Mouse (Mus musculus): ENCODE data around the gene Fbxl2. TPM values are rescaled to one million over a fixed set of nuclear protein-coding genes. Genes with fewer than 3 reads are reported as not detected.

Fbxl2 gene
- polyA plus RNA-seq, 1 experiment = 13.8 TPM

DNA sequence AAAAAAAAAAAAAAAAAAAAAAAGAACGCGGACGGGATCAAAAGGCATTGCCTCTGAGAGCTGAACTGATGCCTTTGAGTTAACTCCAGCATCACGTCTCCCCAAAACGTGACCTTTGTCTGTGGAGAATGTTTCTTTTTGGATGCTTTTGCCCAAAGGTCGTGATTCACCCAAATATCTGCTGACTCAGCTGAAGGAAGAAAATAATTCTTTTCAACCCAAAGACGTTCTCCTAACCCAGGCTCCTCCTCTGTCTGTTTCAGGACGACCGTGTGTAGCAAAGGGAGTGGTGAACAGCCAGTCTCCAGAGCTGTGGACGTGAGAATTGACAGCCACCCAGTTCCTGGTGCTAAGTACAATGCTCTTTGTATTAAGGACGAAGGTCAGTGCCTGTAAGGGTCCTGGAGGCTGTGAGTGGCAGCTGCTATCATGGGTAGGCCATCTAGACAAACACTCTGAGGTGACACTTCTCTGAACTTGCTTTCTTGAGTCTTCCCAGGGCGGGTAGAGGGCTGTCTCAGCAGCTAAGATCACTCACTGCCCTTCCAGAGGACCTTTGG is 22.6 kb upstream of the Fbxl2 start:
- Histone ChIP-seq H3K4me1 (ENCODE audit: control insufficient read depth, insufficient read depth, low read length) (no peaks in the 10 kb centered on the region), H3K27ac (ENCODE audit: control insufficient read depth, insufficient read depth, low read depth, low read length, poor library complexity) (no peak overlapping the region), H3K4me3 (replicated peaks; ENCODE audit: control insufficient read depth, low read depth, low read length) (no peak overlapping the region)
- 69% methylated on average over 12 of the region's 12 CpGs for WGBS
- TF ChIP-seq CTCF (IDR thresholded peaks at IDR 0.05; ENCODE audit: control insufficient read depth, insufficient read depth, low read length) (no peak), POLR2A (IDR thresholded peaks at IDR 0.05; ENCODE audit: borderline replicate concordance, control insufficient read depth, low read depth, low read length) (no peak)

DNA sequence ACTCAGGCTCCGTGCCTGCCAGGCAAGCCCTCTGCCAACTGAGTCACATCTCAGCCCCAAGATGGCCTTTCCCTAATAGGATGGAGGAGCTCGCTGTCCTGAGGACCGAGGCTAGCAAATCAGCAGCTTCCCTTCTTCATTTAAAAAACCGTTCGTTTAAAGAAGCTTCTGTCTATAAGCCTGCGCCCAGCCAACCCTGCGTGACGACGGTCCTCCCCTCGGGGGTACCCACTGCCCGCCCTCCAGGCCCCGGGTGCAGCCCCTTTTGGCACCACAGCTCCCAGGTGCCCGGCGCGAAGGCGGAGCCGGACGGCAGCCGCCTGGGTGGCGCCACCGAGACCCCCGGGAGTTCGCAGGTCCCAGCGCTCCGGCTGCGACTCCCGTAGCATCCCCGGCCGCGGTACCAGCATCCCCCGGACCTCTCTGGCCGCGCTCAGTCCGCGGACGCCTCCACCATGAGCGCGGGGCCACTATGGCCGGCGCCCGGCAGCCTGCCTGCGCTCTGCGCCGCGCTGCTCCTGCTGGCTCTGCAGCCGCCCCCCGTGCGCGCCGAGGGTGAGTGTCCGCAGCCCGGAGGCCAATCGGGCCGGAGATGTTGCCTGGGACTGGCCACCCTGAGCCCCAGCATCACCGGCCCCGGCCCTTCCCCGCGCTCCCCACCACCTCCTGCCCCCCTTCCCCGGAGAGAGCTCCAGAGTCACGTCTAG is 11.3 kb upstream of the Fbxl2 start, which contains the start of gene Susd5:
TSS of gene Susd5 (plus strand) at position 51 of the 707 bp plus-strand sequence.
- 1% methylated on average over 56 of the region's 60 CpGs for WGBS
- Histone ChIP-seq H3K27ac (ENCODE audit: control insufficient read depth, insufficient read depth, low read depth, low read length, poor library complexity) (no peak within 1 kb of the TSS), H3K4me1 (ENCODE audit: control insufficient read depth, insufficient read depth, low read length) (no peaks in the 10 kb centered on the region), H3K4me3 (replicated peaks; ENCODE audit: control insufficient read depth, low read depth, low read length) (no peak within 1 kb of the TSS)
- TF ChIP-seq CTCF (IDR thresholded peaks at IDR 0.05; ENCODE audit: control insufficient read depth, insufficient read depth, low read length) (no peak), POLR2A (IDR thresholded peaks at IDR 0.05; ENCODE audit: borderline replicate concordance, control insufficient read depth, low read depth, low read length) (no peak)

GRCm38 (mm10) chr9:114052866-114053265 is 6.9 kb upstream of the Fbxl2 start:
- TF ChIP-seq CTCF (IDR thresholded peaks at IDR 0.05; ENCODE audit: control insufficient read depth, insufficient read depth, low read length) = no peak
- TF ChIP-seq POLR2A (IDR thresholded peaks at IDR 0.05; ENCODE audit: borderline replicate concordance, control insufficient read depth, low read depth, low read length) = no peak
- Histone ChIP-seq H3K4me1 (ENCODE audit: control insufficient read depth, insufficient read depth, low read length) (no peaks in the 10 kb centered on the region; the same call in 1 of the 2 replicates), H3K4me3 (replicated peaks; ENCODE audit: control insufficient read depth, low read depth, low read length) (no peak overlapping the region), H3K27ac (ENCODE audit: control insufficient read depth, insufficient read depth, low read depth, low read length, poor library complexity) (no peak overlapping the region)
- WGBS = 58% methylated on average over 6 of the region's 6 CpGs

DNA sequence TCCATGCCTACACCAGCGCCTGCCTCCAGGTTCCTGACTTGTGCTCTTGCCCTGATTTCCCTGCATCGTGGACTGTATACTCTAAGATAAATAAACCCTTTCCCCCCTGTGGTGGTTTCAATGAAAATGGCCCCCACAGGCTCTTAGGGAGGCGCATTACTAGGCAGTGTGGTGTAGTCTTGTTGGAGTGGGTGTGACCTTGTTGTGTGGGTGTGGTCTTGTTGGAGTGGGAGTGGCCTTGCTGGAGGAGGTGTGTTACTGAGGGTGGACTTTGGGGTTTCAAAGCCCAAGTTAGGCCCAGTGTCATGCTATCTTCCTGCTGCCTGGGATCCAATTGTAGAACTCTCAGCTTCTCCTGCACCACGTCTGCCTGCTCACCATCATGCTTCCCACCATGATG is 6.0 kb upstream of the Fbxl2 start:
- Histone ChIP-seq H3K27ac (ENCODE audit: control insufficient read depth, insufficient read depth, low read depth, low read length, poor library complexity) (no peak overlapping the region), H3K4me1 (ENCODE audit: control insufficient read depth, insufficient read depth, low read length) (no peaks in the 10 kb centered on the region; the same call in 1 of the 2 replicates), H3K4me3 (replicated peaks; ENCODE audit: control insufficient read depth, low read depth, low read length) (no peak overlapping the region)
- TF ChIP-seq CTCF (IDR thresholded peaks at IDR 0.05; ENCODE audit: control insufficient read depth, insufficient read depth, low read length) = no peak
- no peak for TF ChIP-seq POLR2A (IDR thresholded peaks at IDR 0.05; ENCODE audit: borderline replicate concordance, control insufficient read depth, low read depth, low read length)
- WGBS = 74% methylated on average over 4 of the region's 4 CpGs

GRCm38 (mm10) chr9:114050778-114051177 is 4.8 kb upstream of the Fbxl2 start:
- 79% methylated on average over 16 of the region's 16 CpGs for WGBS
- Histone ChIP-seq H3K27ac (ENCODE audit: control insufficient read depth, insufficient read depth, low read depth, low read length, poor library complexity) (no peak overlapping the region), H3K4me1 (ENCODE audit: control insufficient read depth, insufficient read depth, low read length) (no peaks in the 10 kb centered on the region; the same call in 1 of the 2 replicates), H3K4me3 (replicated peaks; ENCODE audit: control insufficient read depth, low read depth, low read length) (peak overlapping the region; percentile 26)
- no peak for TF ChIP-seq CTCF (IDR thresholded peaks at IDR 0.05; ENCODE audit: control insufficient read depth, insufficient read depth, low read length)
- no peak for TF ChIP-seq POLR2A (IDR thresholded peaks at IDR 0.05; ENCODE audit: borderline replicate concordance, control insufficient read depth, low read depth, low read length)

DNA sequence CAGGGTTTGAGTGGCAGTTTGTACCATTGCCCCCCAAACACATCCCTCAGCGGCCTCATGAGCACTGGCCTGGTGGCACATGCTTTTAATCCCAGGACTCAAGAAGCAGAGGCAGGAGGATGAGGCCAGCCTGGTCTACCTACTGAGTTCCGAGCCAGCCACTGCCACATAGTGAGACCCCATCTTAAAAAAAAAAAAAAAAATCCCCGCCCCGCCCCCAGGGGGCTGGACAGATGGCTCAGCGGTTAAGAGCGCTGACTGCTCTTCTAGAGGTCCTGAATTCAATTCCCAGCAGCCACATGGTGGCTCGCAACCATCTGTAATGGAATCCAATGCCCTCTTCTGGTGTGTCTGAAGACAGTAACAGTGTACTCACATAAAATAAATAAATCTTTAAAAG is 4.1 kb upstream of the Fbxl2 start:
- 74% methylated on average over 7 of the region's 7 CpGs for WGBS
- no peak overlapping the region for H3K27ac ChIP-seq (ENCODE audit: control insufficient read depth, insufficient read depth, low read depth, low read length, poor library complexity)
- H3K4me1 ChIP-seq (ENCODE audit: control insufficient read depth, insufficient read depth, low read length) = no peaks in the 10 kb centered on the region; the same call in 1 of the 2 replicates
- TF ChIP-seq CTCF (IDR thresholded peaks at IDR 0.05; ENCODE audit: control insufficient read depth, insufficient read depth, low read length) = no peak
- no peak for TF ChIP-seq POLR2A (IDR thresholded peaks at IDR 0.05; ENCODE audit: borderline replicate concordance, control insufficient read depth, low read depth, low read length)
- no peak overlapping the region for H3K4me3 ChIP-seq (replicated peaks; ENCODE audit: control insufficient read depth, low read depth, low read length)

- H3K4me3 ChIP-seq (replicated peaks; ENCODE audit: control insufficient read depth, low read depth, low read length) = no peak overlapping the region
- no peaks in the 10 kb centered on the region; the same call in 1 of the 2 replicates for H3K4me1 ChIP-seq (ENCODE audit: control insufficient read depth, insufficient read depth, low read length)
- no peak overlapping the region for H3K27ac ChIP-seq (ENCODE audit: control insufficient read depth, insufficient read depth, low read depth, low read length, poor library complexity)
- 79% methylated on average over 7 of the region's 7 CpGs for whole genome bisulfite sequencing
- TF ChIP-seq CTCF (IDR thresholded peaks at IDR 0.05; ENCODE audit: control insufficient read depth, insufficient read depth, low read length) (no peak), POLR2A (IDR thresholded peaks at IDR 0.05; ENCODE audit: borderline replicate concordance, control insufficient read depth, low read depth, low read length) (no peak)
Observed at GRCm38 (mm10) chr9:114046676-114047075, 685 bp upstream of the Fbxl2 start.

GRCm38 (mm10) chr9:114044446-114044845 is 1.5 kb downstream of the Fbxl2 start:
- Histone ChIP-seq H3K4me3 (replicated peaks; ENCODE audit: control insufficient read depth, low read depth, low read length) (no peak overlapping the region), H3K4me1 (ENCODE audit: control insufficient read depth, insufficient read depth, low read length) (no peaks in the 10 kb centered on the region), H3K27ac (ENCODE audit: control insufficient read depth, insufficient read depth, low read depth, low read length, poor library complexity) (no peak overlapping the region)
- WGBS = 50% methylated on average over 3 of the region's 3 CpGs
- TF ChIP-seq CTCF (IDR thresholded peaks at IDR 0.05; ENCODE audit: control insufficient read depth, insufficient read depth, low read length) (peak; percentile 66), POLR2A (IDR thresholded peaks at IDR 0.05; ENCODE audit: borderline replicate concordance, control insufficient read depth, low read depth, low read length) (no peak)
